Mouse (Mus musculus): ENCODE measurements at regions not wholly inside any gene's neighbourhood (a gene's known extent, or its start where the extent isn't known, plus 50 kb on each side); places are given as distances from the start of the nearest gene placed in this dataset.

DNA sequence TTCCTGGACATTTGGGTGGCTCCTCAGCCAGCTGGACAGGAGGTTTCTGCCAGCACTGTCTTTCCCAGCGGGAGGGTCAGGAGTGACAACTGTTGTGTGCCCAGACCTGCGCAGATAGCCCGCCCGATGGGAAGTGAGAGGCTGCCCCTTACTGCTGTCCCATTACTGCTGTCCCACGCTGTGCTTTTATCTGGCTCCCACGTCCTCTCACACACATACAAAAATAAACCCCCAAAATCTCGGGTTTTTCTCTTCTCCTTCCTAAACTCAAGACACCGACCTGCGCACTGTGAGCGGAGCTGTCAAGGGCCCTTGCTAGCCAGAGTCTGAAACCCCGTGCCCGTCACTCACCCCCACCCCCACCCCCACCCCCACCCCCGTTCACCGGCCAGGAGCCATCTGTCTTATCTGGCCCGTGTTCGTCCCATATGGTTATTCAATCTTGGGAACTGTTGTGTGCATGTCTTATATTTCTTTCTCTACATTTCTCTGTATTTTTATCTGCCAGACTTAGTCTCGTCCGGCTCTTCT lies 109.6 kb downstream of the Ddx11 start:
- TF ChIP-seq EP300 (IDR thresholded peaks at IDR 0.05; ENCODE audit: low read depth), result no peak
- no peak for TF ChIP-seq CTCF (IDR thresholded peaks at IDR 0.05; ENCODE audit: low read depth)

All from heart, postnatal 0 days (tissue).